Mouse (Mus musculus): ENCODE measurements at regions not wholly inside any gene's neighbourhood (a gene's known extent, or its start where the extent isn't known, plus 50 kb on each side); places are given as distances from the start of the nearest gene placed in this dataset.

- TF ChIP-seq CTCF (IDR thresholded peaks at IDR 0.05; ENCODE audit: borderline replicate concordance, insufficient read depth, low read length): no peak
- no peak for TF ChIP-seq POLR2A (IDR thresholded peaks at IDR 0.05; ENCODE audit: low read depth, low read length)
Measured at GRCm38 (mm10) chr11:48568769-48569168, 231.4 kb upstream of the Rack1 start.

Data from embryonic fibroblast, embryonic 13.5 days (primary cell).